Mouse (Mus musculus) embryonic facial prominence, embryonic 14.5 days (tissue): ENCODE data around the gene Slc35d3. TPM values are rescaled to one million over a fixed set of nuclear protein-coding genes. Genes with fewer than 3 reads are reported as not detected.

ENCODE experiments used
- ATAC-seq: fragments of 200-750 bp; cut with Nextera tagmentation; 2 replicates; pipeline ENCODE4 v1.8.0; 2017; ENCODE audit warnings: low read depth, moderate number of reproducible peaks, moderate TSS enrichment
- DNase-seq: peaks from one replicate; pipeline ENCODE4 v3.0.0-alpha.2; 2015; ENCODE audit warnings: low spot score
- H3K27ac ChIP-seq: fragments of 300-500 bp; sonication (generic); replicated peaks from 2 replicates; pipeline ENCODE4 v1.5.1; 2014; ENCODE audit warnings: low read depth, mild to moderate bottlenecking, low read length, moderate library complexity
- H3K27me3 ChIP-seq: fragments of 300-500 bp; sonication (generic); replicated peaks from 2 replicates; pipeline ENCODE4 v1.6.1; 2014; ENCODE audit warnings: low read length; ENCODE audit not compliant: control insufficient read depth, insufficient read depth
- H3K36me3 ChIP-seq: fragments of 300-500 bp; sonication (generic); 2 replicates; pipeline ENCODE4 v1.6.1; 2014; ENCODE audit warnings: low read length, mixed read lengths; ENCODE audit not compliant: control insufficient read depth, insufficient read depth
- H3K4me1 ChIP-seq: fragments of 300-500 bp; sonication (generic); 2 replicates; pipeline ENCODE4 v1.6.1; 2014; ENCODE audit warnings: antibody characterized with exemption, low read length; ENCODE audit not compliant: control insufficient read depth, insufficient read depth
- H3K4me2 ChIP-seq: fragments of 300-500 bp; sonication (generic); 2 replicates; pipeline ENCODE4 v1.6.1; 2014; ENCODE audit warnings: low read depth, mild to moderate bottlenecking, low read length, moderate library complexity, mixed read lengths
- H3K4me3 ChIP-seq: fragments of 300-500 bp; sonication (generic); 2 replicates; pipeline ENCODE4 v1.5.1; 2014; ENCODE audit warnings: low read depth, mild to moderate bottlenecking, low read length
- H3K9ac ChIP-seq: fragments of 300-500 bp; sonication (generic); 2 replicates; pipeline ENCODE4 v1.6.1; 2014; ENCODE audit warnings: low read depth, mild to moderate bottlenecking, low read length, moderate library complexity, mixed read lengths
- H3K9me3 ChIP-seq: fragments of 300-500 bp; sonication (generic); 2 replicates; pipeline ENCODE4 v1.6.1; 2016; ENCODE audit warnings: low read length; ENCODE audit not compliant: control insufficient read depth
- WGBS: fragments of 180-500 bp; shearing (Covaris S2); extraction: QIAGEN DNeasy Blood & Tissue Kit; methylation state at CpG from one replicate; pipeline ENCODE4 v1.1.7; 2014; 5-methylcytosine and 5-hydroxymethylcytosine counted together
- polyA plus RNA-seq: library from polyadenylated mRNA; unstranded; fragments of >200 nt; fragmentation: Nextera tagmentation; extraction: Ambion mirVana; gene quantifications from 2 replicates; pipeline ENCODE4 v1.2.1, GENCODE M21; 2014

The Slc35d3 gene
- polyA plus RNA-seq, 1 experiment from 2014 or later, result 1.2 TPM

GRCm38 (mm10) chr10:19849771-19850365, 1.4 kb downstream of the Slc35d3 start:
- Histone ChIP-seq H3K27ac (no peak overlapping the region), H3K9me3 (no peaks in the 10 kb centered on the region), H3K27me3 (peaks cover 61% of the 10 kb centered on the region), H3K4me2 (peak overlapping the region; percentile 100), H3K9ac (peak overlapping the region; percentile 47), H3K4me3 (peak overlapping the region; percentile 59), H3K36me3 (no peaks in the 10 kb centered on the region), H3K4me1 (peaks cover 15% of the 10 kb centered on the region)
- ATAC-seq, result no peak
- DNase-seq, result no peak
- WGBS, result 0% methylated on average over 28 of the region's 32 CpGs

GRCm38 (mm10) chr10:19848928-19849770, 2.1 kb downstream of the Slc35d3 start:
- Histone ChIP-seq H3K4me3 (peak overlapping the region; percentile 59), H3K4me2 (peak overlapping the region; percentile 100), H3K4me1 (peaks cover 15% of the 10 kb centered on the region), H3K27me3 (peaks cover 60% of the 10 kb centered on the region), H3K36me3 (no peaks in the 10 kb centered on the region), H3K9ac (no peak overlapping the region), H3K27ac (no peak overlapping the region), H3K9me3 (no peaks in the 10 kb centered on the region)
- DNase-seq, result no peak
- no peak; the same call in 1 of the 2 replicates for ATAC-seq
- 7% methylated on average over 44 of the region's 44 CpGs for WGBS

GRCm38 (mm10) chr10:19839836-19840235, 11.4 kb downstream of the Slc35d3 start:
- Histone ChIP-seq H3K36me3 (no peaks in the 10 kb centered on the region), H3K27ac (no peak overlapping the region), H3K4me2 (no peak overlapping the region), H3K27me3 (no peaks in the 10 kb centered on the region), H3K9ac (no peak overlapping the region), H3K9me3 (no peaks in the 10 kb centered on the region), H3K4me1 (no peaks in the 10 kb centered on the region), H3K4me3 (no peak overlapping the region)
- WGBS, result 88% methylated on average over 5 of the region's 5 CpGs
- ATAC-seq (no peak), DNase-seq (no peak)

- no peak overlapping the region for H3K4me3 ChIP-seq
- ATAC-seq (no peak), DNase-seq (no peak)
- H3K9ac ChIP-seq, result no peak overlapping the region
- WGBS, result 67% methylated on average over 8 of the region's 8 CpGs
- no peaks in the 10 kb centered on the region for H3K36me3 ChIP-seq
- no peaks in the 10 kb centered on the region for H3K27me3 ChIP-seq
- no peaks in the 10 kb centered on the region for H3K4me1 ChIP-seq
- H3K9me3 ChIP-seq, result no peaks in the 10 kb centered on the region
- no peak overlapping the region for H3K27ac ChIP-seq
- no peak overlapping the region for H3K4me2 ChIP-seq
These were observed 15.2 kb downstream of the Slc35d3 start for GRCm38 (mm10) chr10:19835887-19836710.

- H3K27me3 ChIP-seq, result no peaks in the 10 kb centered on the region
- H3K4me1 ChIP-seq, result no peaks in the 10 kb centered on the region
- WGBS, result 96% methylated on average over 6 of the region's 6 CpGs
- no peak overlapping the region for H3K9ac ChIP-seq
- no peak for DNase-seq
- no peaks in the 10 kb centered on the region for H3K36me3 ChIP-seq
- no peak for ATAC-seq
- H3K27ac ChIP-seq, result no peak overlapping the region
- H3K4me3 ChIP-seq, result no peak overlapping the region
- H3K4me2 ChIP-seq, result no peak overlapping the region
- H3K9me3 ChIP-seq, result no peaks in the 10 kb centered on the region
These were observed 17.0 kb downstream of the Slc35d3 start for GRCm38 (mm10) chr10:19834222-19834621.

GRCm38 (mm10) chr10:19831072-19831849, 20.0 kb downstream of the Slc35d3 start:
- H3K27ac ChIP-seq, result no peak overlapping the region
- H3K4me3 ChIP-seq, result no peak overlapping the region
- H3K27me3 ChIP-seq, result no peaks in the 10 kb centered on the region
- no peaks in the 10 kb centered on the region for H3K9me3 ChIP-seq
- DNase-seq (peak; percentile 30), ATAC-seq (no peak)
- H3K9ac ChIP-seq, result no peak overlapping the region
- 74% methylated on average over 5 of the region's 5 CpGs for WGBS
- H3K4me2 ChIP-seq, result no peak overlapping the region
- H3K36me3 ChIP-seq, result no peaks in the 10 kb centered on the region
- H3K4me1 ChIP-seq, result no peaks in the 10 kb centered on the region

- WGBS, result 57% methylated on average over 3 of the region's 3 CpGs
These were observed 30.3 kb downstream of the Slc35d3 start for GRCm38 (mm10) chr10:19820986-19821385.

More at GRCm38 (mm10) chr10:19820986-19821385, 30.3 kb downstream of the Slc35d3 start:
- H3K9ac ChIP-seq, result no peak overlapping the region
- DNase-seq (no peak), ATAC-seq (no peak)
- no peaks in the 10 kb centered on the region for H3K4me1 ChIP-seq
- no peaks in the 10 kb centered on the region for H3K27me3 ChIP-seq
- no peak overlapping the region for H3K27ac ChIP-seq
- H3K4me3 ChIP-seq, result no peak overlapping the region
- H3K36me3 ChIP-seq, result no peaks in the 10 kb centered on the region
- H3K9me3 ChIP-seq, result no peaks in the 10 kb centered on the region
- H3K4me2 ChIP-seq, result no peak overlapping the region
